Mouse (Mus musculus) spleen, adult 12 weeks (tissue): ENCODE results near the gene Gm1140.
"Not testable (repeated sequence)": the region's sequence is repeated elsewhere in the genome, so short reads cannot be mapped to it uniquely, and the experiment has no call there.

Source experiments
- DNase-seq: peaks from one replicate; pipeline ENCODE4 v3.0.0; 2022; ENCODE audit warnings: low spot score

The Gm1140 gene

GRCm38 (mm10) chrX:67693462-67693861 is at the start of gene Gm1140:
TSS of gene Gm1140 (minus strand) at chrX:67693562.
- DNase-seq = not testable (repeated sequence)

GRCm38 (mm10) chrX:67695398-67695797 is 2.0 kb upstream of the Gm1140 start, which contains the start of gene Gm14692:
TSS of gene Gm14692 (plus strand) at chrX:67695698.
- not testable (repeated sequence) for DNase-seq
